Mouse (Mus musculus) liver, embryonic 14.5 days (tissue): ENCODE data around the gene BC049715.

Experiments used
- CTCF ChIP-seq: IDR thresholded peaks from 2 replicates; pipeline ENCODE4 v1.5.1; 2016; ENCODE audit warnings: antibody characterized with exemption, low read depth, control low read depth
- EP300 ChIP-seq: IDR thresholded peaks from 2 replicates; pipeline ENCODE4 v1.6.1; 2016; ENCODE audit warnings: antibody characterized with exemption, low read depth

DNA sequence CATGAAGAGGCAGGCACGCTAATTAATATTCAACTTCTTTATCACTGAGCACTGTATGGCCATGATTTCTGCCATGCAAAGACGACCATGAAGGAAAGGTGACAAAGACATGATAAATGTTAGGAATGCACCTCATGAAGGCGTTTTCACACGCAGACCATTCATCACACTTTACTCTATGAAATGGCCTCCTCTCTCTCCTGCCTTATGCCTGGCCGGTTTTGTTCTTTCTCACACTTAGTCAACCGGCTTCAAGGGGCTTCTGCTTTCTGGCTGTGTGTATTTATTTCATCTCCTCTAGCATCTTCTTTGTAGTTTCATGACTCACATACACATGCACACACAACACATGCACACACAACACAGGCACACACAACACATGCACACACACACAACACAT lies 26.2 kb upstream of the BC049715 start:
- TF ChIP-seq EP300, result no peak
- no peak for TF ChIP-seq CTCF
